Mouse (Mus musculus) E14TG2a.4 (cell line): ENCODE data around the gene Tiam1.

ENCODE experiments used
- H3K27me3 ChIP-seq: 2 replicates; pipeline ENCODE4 v1.6.1; 2014; ENCODE audit warnings: low read length, control low read depth; ENCODE audit not compliant: insufficient read depth
- H3K36me3 ChIP-seq: 2 replicates; pipeline ENCODE4 v1.6.1; 2014; ENCODE audit warnings: low read length, control low read depth; ENCODE audit not compliant: insufficient read depth
- H3K4me1 ChIP-seq: replicated peaks from 2 replicates; pipeline ENCODE4 v1.6.1; 2014; ENCODE audit warnings: low read depth, low read length, control low read depth
- H3K4me3 ChIP-seq: replicated peaks from 2 replicates; pipeline ENCODE4 v1.5.1; 2014; ENCODE audit warnings: mild to moderate bottlenecking, low read length
- H3K9me3 ChIP-seq: 2 replicates; pipeline ENCODE4 v1.6.1; 2014; ENCODE audit warnings: low read length, control low read depth
- CTCF ChIP-seq: conservative IDR thresholded peaks from 2 replicates; pipeline ENCODE4 v1.5.1; 2014; ENCODE audit warnings: low read length
- NANOG ChIP-seq: IDR thresholded peaks from 2 replicates; pipeline ENCODE4 v1.6.1; 2014; ENCODE audit warnings: borderline replicate concordance, low read length, mixed read lengths
- POU5F1 ChIP-seq: IDR thresholded peaks from 2 replicates; pipeline ENCODE4 v1.6.1; 2014; ENCODE audit warnings: low read length, borderline replicate concordance

Tiam1 gene

GRCm38 (mm10) chr16:89934616-89935015, 209.0 kb downstream of the Tiam1 start:
- H3K36me3 ChIP-seq, result no peaks in the 10 kb centered on the region
- H3K27me3 ChIP-seq, result no peaks in the 10 kb centered on the region
- no peak for TF ChIP-seq CTCF
- TF ChIP-seq POU5F1, result no peak
- TF ChIP-seq NANOG, result no peak
- H3K9me3 ChIP-seq, result peaks cover 4% of the 10 kb centered on the region; the same call in 1 of the 2 replicates
- H3K4me3 ChIP-seq, result no peak overlapping the region
- no peaks in the 10 kb centered on the region for H3K4me1 ChIP-seq

- Histone ChIP-seq H3K36me3 (no peaks in the 10 kb centered on the region), H3K4me3 (no peak overlapping the region), H3K9me3 (peaks cover 4% of the 10 kb centered on the region; the same call in 1 of the 2 replicates), H3K27me3 (no peaks in the 10 kb centered on the region), H3K4me1 (no peaks in the 10 kb centered on the region)
- TF ChIP-seq NANOG (no peak), POU5F1 (no peak), CTCF (no peak)
These were observed 209.6 kb downstream of the Tiam1 start for GRCm38 (mm10) chr16:89933976-89934375.

- Histone ChIP-seq H3K27me3 (no peaks in the 10 kb centered on the region; the same call in 1 of the 2 replicates), H3K9me3 (no peaks in the 10 kb centered on the region), H3K4me1 (peaks cover 8% of the 10 kb centered on the region), H3K4me3 (no peak overlapping the region), H3K36me3 (no peaks in the 10 kb centered on the region)
- no peak for TF ChIP-seq POU5F1
- TF ChIP-seq CTCF, result no peak
- TF ChIP-seq NANOG, result no peak
These were observed 215.0 kb downstream of the Tiam1 start for GRCm38 (mm10) chr16:89928611-89929010.

- no peaks in the 10 kb centered on the region for H3K9me3 ChIP-seq
- peaks cover 21% of the 10 kb centered on the region for H3K27me3 ChIP-seq
- TF ChIP-seq NANOG (no peak), CTCF (no peak), POU5F1 (no peak)
- no peak overlapping the region for H3K4me3 ChIP-seq
- no peaks in the 10 kb centered on the region for H3K36me3 ChIP-seq
- H3K4me1 ChIP-seq, result peaks cover 47% of the 10 kb centered on the region
These were observed 219.2 kb downstream of the Tiam1 start for GRCm38 (mm10) chr16:89924249-89924890.

- no peaks in the 10 kb centered on the region for H3K36me3 ChIP-seq
- peaks cover 58% of the 10 kb centered on the region for H3K4me1 ChIP-seq
- TF ChIP-seq CTCF (no peak), NANOG (no peak), POU5F1 (no peak)
These were observed 220.3 kb downstream of the Tiam1 start for GRCm38 (mm10) chr16:89923311-89923710.

GRCm38 (mm10) chr16:89922458-89922857, 221.1 kb downstream of the Tiam1 start:
- H3K36me3 ChIP-seq, result no peaks in the 10 kb centered on the region
- TF ChIP-seq POU5F1 (no peak), NANOG (no peak), CTCF (peak; percentile 71)
- H3K27me3 ChIP-seq, result peaks cover 31% of the 10 kb centered on the region
- H3K4me1 ChIP-seq, result peaks cover 64% of the 10 kb centered on the region
- H3K9me3 ChIP-seq, result no peaks in the 10 kb centered on the region
- H3K4me3 ChIP-seq, result no peak overlapping the region

More at GRCm38 (mm10) chr16:89923311-89923710, 220.3 kb downstream of the Tiam1 start:
- no peaks in the 10 kb centered on the region for H3K9me3 ChIP-seq
- no peak overlapping the region for H3K4me3 ChIP-seq
- H3K27me3 ChIP-seq, result peaks cover 31% of the 10 kb centered on the region

GRCm38 (mm10) chr16:89921370-89921769, 222.2 kb downstream of the Tiam1 start:
- Histone ChIP-seq H3K9me3 (no peaks in the 10 kb centered on the region), H3K36me3 (no peaks in the 10 kb centered on the region), H3K4me1 (peaks cover 72% of the 10 kb centered on the region), H3K4me3 (peak overlapping the region; percentile 51), H3K27me3 (peaks cover 31% of the 10 kb centered on the region)
- TF ChIP-seq CTCF (no peak), POU5F1 (no peak), NANOG (no peak)

- Histone ChIP-seq H3K27me3 (peaks cover 31% of the 10 kb centered on the region), H3K4me1 (peaks cover 72% of the 10 kb centered on the region)
These were observed 223.2 kb downstream of the Tiam1 start for GRCm38 (mm10) chr16:89920417-89920816.

More at GRCm38 (mm10) chr16:89920417-89920816, 223.2 kb downstream of the Tiam1 start:
- Histone ChIP-seq H3K36me3 (no peaks in the 10 kb centered on the region), H3K4me3 (0 out of 2 replicates have a peak overlapping the region, but pooled peaks have one; percentile 20), H3K9me3 (no peaks in the 10 kb centered on the region)
- TF ChIP-seq POU5F1 (no peak), NANOG (peak; percentile 31; the same call in 1 of the 2 replicates), CTCF (no peak)
